ENCODE assay signal across 9 mouse cellular contexts in genomic region chr19:47487572-47487971, GRCm38 (mm10).
"Had no signal": no experiment of that assay in that cellular context is flagged by ENCODE, and none has a peak within 500 bp of the region (broad histone marks: within the 10 kb centered on the region; RNA-seq: fewer than 3 reads in every experiment).

No protein-coding gene starts in this region.

- H3K27me3 ChIP-seq: midbrain, embryonic 12.5 days; neural tube, embryonic 12.5 days; stomach, embryonic 15.5 days had no signal

- H3K4me3 ChIP-seq: midbrain, embryonic 10.5 days; midbrain, embryonic 12.5 days; neural tube, embryonic 12.5 days; stomach, embryonic 15.5 days had no signal

- H3K4me2 ChIP-seq: lung, embryonic 14.5 days; midbrain, embryonic 12.5 days; neural tube, embryonic 12.5 days; stomach, embryonic 15.5 days had no signal

- ATAC-seq: midbrain, embryonic 16.5 days had no signal

- H3K9ac ChIP-seq: lung, embryonic 14.5 days; midbrain, embryonic 12.5 days; neural tube, embryonic 12.5 days; stomach, embryonic 15.5 days had no signal

- H3K9me3 ChIP-seq: stomach, embryonic 15.5 days had no signal

- H3K27ac ChIP-seq: midbrain, embryonic 10.5 days; midbrain, embryonic 12.5 days; neural tube, embryonic 12.5 days; stomach, embryonic 15.5 days had no signal

- H3K36me3 ChIP-seq: midbrain, embryonic 10.5 days; midbrain, embryonic 12.5 days; neural tube, embryonic 12.5 days; stomach, embryonic 15.5 days had no signal

- DNase-seq: midbrain, embryonic 14.5 days; right cerebral cortex, postnatal 14 days; thymus, adult 18-20 months had no signal
